Mouse (Mus musculus) fat pad, adult 2 months (tissue): ENCODE results near the gene Ppp1r26.

Source experiments
- DNase-seq: peaks from one replicate; pipeline ENCODE4 v3.0.0-alpha.2; 2011; ENCODE audit warnings: low read depth, low spot score; ENCODE audit errors: extremely low read depth

The Ppp1r26 gene

DNA sequence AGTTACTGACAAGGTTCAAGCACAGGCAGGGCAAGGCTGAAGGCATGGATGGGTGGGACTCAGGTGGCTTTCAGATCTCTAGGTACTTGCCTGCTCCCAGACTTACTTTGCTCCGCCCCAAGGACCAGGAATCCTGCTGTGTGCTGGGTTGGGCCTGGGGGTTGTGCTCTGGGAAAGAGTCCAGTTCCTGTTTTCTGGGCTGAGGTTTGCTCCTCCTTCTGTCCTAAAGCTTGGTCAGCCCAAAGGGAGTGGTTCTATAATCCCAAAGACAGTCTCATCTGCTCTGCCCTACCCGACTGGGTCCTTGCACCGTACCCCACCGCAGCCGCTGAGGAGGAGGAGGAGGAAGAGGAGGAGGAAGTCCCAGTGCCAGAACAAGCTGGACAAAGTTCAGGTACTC, 50.1 kb downstream of the Ppp1r26 start, which contains the start of gene Gbgt1:
Gbgt1 (plus strand) TSS at position 221 of the 400 bp plus-strand sequence.
- no peak for DNase-seq

DNA sequence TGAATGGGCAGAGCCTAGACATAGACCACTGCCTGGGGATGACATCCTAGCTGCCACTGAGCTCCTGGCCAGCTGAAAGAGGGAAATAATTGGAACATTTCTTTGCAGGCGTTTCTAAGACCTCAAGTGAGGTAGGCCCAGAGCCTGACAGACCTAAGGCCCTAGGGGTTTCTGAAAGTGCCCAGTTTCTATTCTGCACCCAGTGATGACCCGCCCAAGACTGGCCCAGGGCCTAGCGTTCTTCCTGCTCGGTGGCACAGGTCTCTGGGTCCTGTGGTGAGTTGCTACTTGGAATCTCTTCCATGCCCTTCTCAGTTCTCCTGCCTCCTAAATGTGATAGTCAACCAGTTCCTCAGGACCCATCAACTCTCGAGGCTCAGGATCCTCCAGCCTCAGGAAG, 51.0 kb downstream of the Ppp1r26 start:
- no peak for DNase-seq

DNA sequence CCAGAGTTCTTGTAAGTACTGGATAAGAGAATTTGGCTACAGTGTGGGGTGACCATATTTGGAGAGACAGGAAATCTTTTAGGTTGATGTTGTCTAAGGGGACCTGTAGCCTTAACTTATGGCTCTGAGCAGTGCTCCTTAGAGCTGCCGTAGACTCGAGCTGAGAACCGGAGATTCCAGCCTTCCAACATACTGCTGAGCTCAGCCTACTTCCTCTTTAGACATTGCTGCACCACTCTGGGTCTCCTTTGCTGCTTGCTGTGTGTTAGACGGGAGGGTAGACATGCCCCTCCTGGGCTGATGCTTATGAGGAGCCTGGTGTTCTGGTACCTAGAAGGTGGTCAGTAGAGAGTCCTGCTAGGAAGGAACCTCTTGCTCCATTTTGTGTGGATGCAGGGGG, 51.8 kb downstream of the Ppp1r26 start:
- DNase-seq = no peak

DNA sequence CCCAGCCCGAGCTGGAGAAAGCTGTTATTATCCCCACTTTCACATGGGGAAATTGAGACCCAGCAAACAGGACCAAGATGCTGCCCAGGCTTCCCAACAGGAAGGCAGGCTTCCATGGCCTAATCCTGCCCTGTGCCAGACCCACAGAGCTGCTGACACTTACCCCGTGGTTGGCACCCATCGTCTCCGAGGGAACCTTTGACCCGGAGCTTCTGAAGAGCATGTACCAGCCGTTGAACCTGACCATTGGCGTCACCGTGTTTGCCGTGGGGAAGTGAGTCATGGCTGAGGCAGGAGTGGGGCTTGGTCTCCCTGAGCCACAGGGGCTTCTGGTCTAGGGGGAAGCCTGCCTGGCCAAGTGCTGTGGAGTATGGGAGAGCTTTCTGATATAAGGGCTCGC, 56.4 kb downstream of the Ppp1r26 start:
- DNase-seq = no peak

DNA sequence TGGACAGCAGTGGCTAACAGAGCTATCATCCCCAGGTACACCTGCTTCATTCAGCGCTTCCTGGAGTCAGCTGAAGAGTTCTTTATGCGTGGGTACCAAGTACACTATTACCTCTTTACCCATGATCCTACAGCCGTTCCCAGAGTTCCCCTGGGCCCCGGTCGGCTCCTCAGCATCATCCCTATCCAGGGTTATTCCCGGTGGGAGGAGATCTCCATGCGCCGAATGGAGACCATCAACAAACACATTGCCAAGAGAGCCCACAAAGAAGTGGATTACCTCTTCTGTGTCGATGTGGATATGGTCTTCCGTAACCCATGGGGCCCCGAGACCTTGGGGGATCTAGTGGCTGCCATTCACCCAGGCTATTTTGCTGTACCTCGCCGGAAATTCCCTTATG, 58.1 kb downstream of the Ppp1r26 start:
- no peak for DNase-seq
